Mouse (Mus musculus) lung, adult 18-20 months (tissue): ENCODE results near the gene Dctn1.

Source experiments
- DNase-seq, 2 experiments: peaks; one replicate each; pipeline ENCODE4 v3.0.0; 2022; ENCODE audit warnings: mixed read lengths in 2 of 2

Gene Dctn1

DNA sequence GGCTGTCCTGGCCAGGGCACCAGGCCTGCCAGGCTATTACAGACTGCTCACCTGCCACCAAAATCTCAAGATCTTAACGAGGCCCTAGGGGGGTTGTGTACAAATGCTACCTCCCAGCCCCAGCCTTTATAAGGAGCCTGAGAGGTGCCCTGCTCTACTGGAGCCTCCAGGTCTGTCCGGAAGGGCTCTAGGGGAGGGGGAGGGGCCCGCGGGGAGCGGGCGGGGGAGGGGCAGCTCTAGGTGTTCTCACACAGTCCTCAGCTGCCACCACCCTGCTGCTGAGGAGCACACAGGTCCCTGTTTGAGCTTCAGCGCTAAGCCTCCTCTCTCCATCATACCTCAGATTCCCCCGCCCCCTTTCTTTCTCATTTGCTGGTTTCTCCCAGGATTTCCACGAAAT is 71.4 kb downstream of the Dctn1 start:
- DNase-seq, result peak in 1 of 2 experiments; percentile 22

- DNase-seq, result peak in 1 of 2 experiments; percentile 13
Observed at GRCm38 (mm10) chr6:83244422-83245061, 78.8 kb downstream of the Dctn1 start.

GRCm38 (mm10) chr6:83245134-83245533 is 79.4 kb downstream of the Dctn1 start:
- DNase-seq, result peak; percentile 92

DNA sequence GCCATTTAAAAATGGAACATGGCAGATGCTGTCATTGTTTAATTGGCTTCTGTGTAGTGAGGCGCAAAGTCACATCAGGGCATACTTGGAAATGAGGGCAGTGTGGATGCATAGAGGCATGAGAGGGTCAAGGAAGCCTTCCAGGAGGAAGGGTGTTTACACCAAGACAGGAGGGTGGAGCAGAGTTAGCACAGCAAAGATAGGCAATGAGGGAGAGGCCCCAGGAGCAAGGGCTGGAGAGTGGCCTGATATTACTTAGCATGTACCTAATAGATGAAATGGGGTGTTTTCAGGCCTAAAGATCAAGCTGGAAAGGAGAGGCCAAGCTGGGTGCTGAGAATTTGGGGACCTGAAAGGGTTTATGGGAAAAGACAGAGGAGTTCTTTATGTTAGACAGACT is 80.3 kb downstream of the Dctn1 start:
- no peak for DNase-seq

DNA sequence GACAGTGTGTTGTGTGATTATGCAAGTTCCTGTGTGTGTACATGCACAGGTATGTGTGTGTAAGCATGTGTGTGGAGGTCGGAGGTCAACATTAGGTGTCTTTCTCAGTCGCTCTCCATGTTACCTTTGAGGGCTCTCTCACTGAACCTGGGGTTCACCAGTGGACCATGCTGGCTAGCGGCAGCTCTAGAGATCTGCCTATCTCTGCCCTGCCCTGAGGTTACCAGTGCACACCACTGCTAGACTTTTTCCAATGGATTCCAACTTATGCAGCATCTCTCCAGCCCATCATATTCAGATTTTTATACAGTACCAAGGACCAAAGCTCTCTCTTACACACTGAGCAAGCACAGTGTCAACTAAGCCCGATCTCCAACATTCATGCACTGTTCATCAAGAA is 81.0 kb downstream of the Dctn1 start:
- DNase-seq, result no peak

DNA sequence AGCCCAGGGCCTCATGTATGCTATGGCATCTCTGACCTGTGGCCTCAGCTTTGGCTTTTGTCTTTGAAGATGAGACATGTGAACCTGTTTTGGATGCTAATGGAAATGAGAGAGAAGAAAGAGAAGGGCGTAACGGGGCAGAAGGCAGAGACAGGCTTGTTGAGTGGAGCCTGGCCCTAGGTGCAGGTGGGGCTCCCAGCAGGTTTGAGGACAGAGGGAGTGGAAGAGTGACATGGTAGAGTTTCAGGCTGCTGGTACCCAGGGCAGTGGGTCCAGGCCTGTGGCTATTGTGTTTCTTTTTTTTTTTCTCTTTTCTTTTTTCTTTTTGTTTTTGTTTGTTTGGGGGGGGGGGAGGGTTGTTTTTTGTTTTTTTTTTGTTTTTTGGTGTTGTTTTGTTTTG is 81.4 kb downstream of the Dctn1 start:
- no peak for DNase-seq
